ENCODE assay signal across 8 mouse cellular contexts in genomic region chr12:76372046-76372445, GRCm38 (mm10). TPM values are rescaled to one million over a fixed set of nuclear protein-coding genes. Genes with fewer than 3 reads are reported as not detected.
DNase-seq lines count a peak whose midpoint lies in the region; ATAC-seq and TF ChIP-seq lines count a peak whose summit lies in the region.

No protein-coding gene starts in this region.

- H3K79me2 ChIP-seq in myocyte (ENCODE audit: control insufficient read depth, insufficient read depth) = peaks cover 71% of the 10 kb centered on the region

- peak overlapping the region; percentile 97 for H3K4me3 ChIP-seq in kidney, embryonic 16.5 days (ENCODE audit: low read length)
- peak overlapping the region; percentile 90 for H3K4me3 ChIP-seq in embryonic facial prominence, embryonic 10.5 days
- H3K4me3 ChIP-seq in intestine, embryonic 15.5 days (replicated peaks) = peak overlapping the region; percentile 87
- H3K4me3 ChIP-seq in myocyte = peak overlapping the region; percentile 46

- H3K27ac ChIP-seq in kidney, embryonic 16.5 days (ENCODE audit: low read length) = no peak overlapping the region
- peak overlapping the region; percentile 100; the same call in 1 of the 2 replicates for H3K27ac ChIP-seq in embryonic facial prominence, embryonic 10.5 days (replicated peaks)
- H3K27ac ChIP-seq in intestine, embryonic 15.5 days = peak overlapping the region; percentile 100; the same call in 1 of the 2 replicates

- peaks cover 43% of the 10 kb centered on the region for H3K4me1 ChIP-seq in kidney, embryonic 16.5 days (ENCODE audit: insufficient read depth, low read length)
- peaks cover 51% of the 10 kb centered on the region for H3K4me1 ChIP-seq in embryonic facial prominence, embryonic 10.5 days
- H3K4me1 ChIP-seq in intestine, embryonic 15.5 days (replicated peaks) = peaks cover 28% of the 10 kb centered on the region

- ATAC-seq in kidney, embryonic 16.5 days (ENCODE audit: low FRiP score, low TSS enrichment) = no peak
- ATAC-seq in intestine, embryonic 15.5 days = no peak

- peak overlapping the region; percentile 100 for H3K9ac ChIP-seq in kidney, embryonic 16.5 days (replicated peaks; ENCODE audit: low read length)
- H3K9ac ChIP-seq in intestine, embryonic 15.5 days = peak overlapping the region; percentile 97

- WGBS in kidney, embryonic 16.5 days = 45% methylated on average over 7 of the region's 7 CpGs
- WGBS in embryonic facial prominence, embryonic 10.5 days = 48% methylated on average over 7 of the region's 7 CpGs
- WGBS in intestine, embryonic 15.5 days = 44% methylated on average over 7 of the region's 7 CpGs

- no peaks in the 10 kb centered on the region for H3K9me3 ChIP-seq in kidney, embryonic 16.5 days (ENCODE audit: low read length)
- no peaks in the 10 kb centered on the region for H3K9me3 ChIP-seq in embryonic facial prominence, embryonic 10.5 days
- no peaks in the 10 kb centered on the region for H3K9me3 ChIP-seq in intestine, embryonic 15.5 days

- TF ChIP-seq POLR2A in myocyte (IDR thresholded peaks at IDR 0.05; ENCODE audit: insufficient read length, low read depth) = no peak

- H3ac ChIP-seq in myocyte (ENCODE audit: control insufficient read depth, insufficient read length) = no peak overlapping the region

- peak overlapping the region; percentile 78 for H3K4me2 ChIP-seq in kidney, embryonic 16.5 days (replicated peaks; ENCODE audit: low read depth, low read length)
- peak overlapping the region; percentile 88 for H3K4me2 ChIP-seq in intestine, embryonic 15.5 days (replicated peaks)
- H3K4me2 ChIP-seq in myocyte (ENCODE audit: low read depth) = peak overlapping the region; percentile 90

- H3K27me3 ChIP-seq in kidney, embryonic 16.5 days (ENCODE audit: insufficient read depth, low read length) = no peaks in the 10 kb centered on the region
- H3K27me3 ChIP-seq in embryonic facial prominence, embryonic 10.5 days (replicated peaks; ENCODE audit: low read depth, poor library complexity, severe bottlenecking) = no peaks in the 10 kb centered on the region
- H3K27me3 ChIP-seq in intestine, embryonic 15.5 days (replicated peaks) = no peaks in the 10 kb centered on the region
- no peaks in the 10 kb centered on the region for H3K27me3 ChIP-seq in myocyte (ENCODE audit: control insufficient read depth, insufficient read depth, insufficient read length)

- no peak for DNase-seq in kidney, adult 18-20 months
- no peak for DNase-seq in embryonic facial prominence, embryonic 10.5 days (ENCODE audit: low spot score)
- no peak for DNase-seq in cerebellum, adult 11-12 months
- no peak for DNase-seq in left cerebral cortex, adult 18-20 months (ENCODE audit: low spot score in 2 of 2)
- DNase-seq in embryo, embryonic 9.5 days (ENCODE audit: extremely low spot score) = no peak

- H3K36me3 ChIP-seq in kidney, embryonic 16.5 days (ENCODE audit: insufficient read depth, low read length) = no peaks in the 10 kb centered on the region
- H3K36me3 ChIP-seq in embryonic facial prominence, embryonic 10.5 days (replicated peaks) = no peaks in the 10 kb centered on the region; the same call in 1 of the 2 replicates
- no peaks in the 10 kb centered on the region for H3K36me3 ChIP-seq in intestine, embryonic 15.5 days
- no peaks in the 10 kb centered on the region for H3K36me3 ChIP-seq in myocyte (ENCODE audit: control insufficient read depth, insufficient read depth)

TF ChIP-seq in myocyte, 11 proteins besides CTCF, POLR2A, EP300 and RAD21:
- TF ChIP-seq E2F4 (IDR thresholded peaks at IDR 0.05; ENCODE audit: insufficient read depth) (no peak), MYOD1 (IDR thresholded peaks at IDR 0.05; ENCODE audit: control insufficient read depth in 1 of 3, insufficient read length in 2 of 3, low read depth in 2 of 3) (no peak), SRF (IDR thresholded peaks at IDR 0.05; ENCODE audit: control insufficient read depth, insufficient read length, low read depth) (no peak), TCF3 (IDR thresholded peaks at IDR 0.05; ENCODE audit: insufficient read length, low read depth) (no peak), USF1 (IDR thresholded peaks at IDR 0.05; ENCODE audit: low read depth) (no peak), POLR2AphosphoS2 (IDR thresholded peaks at IDR 0.05; ENCODE audit: insufficient read length, low read depth) (no peak), REST (IDR thresholded peaks at IDR 0.05; ENCODE audit: insufficient read depth, insufficient read length) (no peak), MYOG (IDR thresholded peaks at IDR 0.05; ENCODE audit: control insufficient read depth in 1 of 3, insufficient read depth in 1 of 3, insufficient read length in 2 of 3, low read depth in 2 of 3) (no peak), CEBPB (IDR thresholded peaks at IDR 0.05; ENCODE audit: insufficient read depth, poor library complexity, severe bottlenecking) (no peak), TCF12 (IDR thresholded peaks at IDR 0.05; ENCODE audit: insufficient read depth, poor library complexity, severe bottlenecking) (no peak), MAX (IDR thresholded peaks at IDR 0.05; ENCODE audit: low read depth) (no peak)

RNA-seq across cellular contexts. Expression of gene Zbtb1, which starts 2.0 kb away (rescaled TPM):
- 10.0 and 10.5 TPM in 2 replicates for polyA plus RNA-seq in kidney, embryonic 16.5 days (2015; fragmentation: Nextera tagmentation; extraction: Ambion mirVana)
- 9.4 and 10.0 TPM in 2 replicates for polyA plus RNA-seq in embryonic facial prominence, embryonic 10.5 days (2016; fragmentation: Nextera tagmentation; extraction: Ambion mirVana)
- 6.7 and 7.6 TPM in 2 replicates for polyA plus RNA-seq in intestine, embryonic 15.5 days (2015; fragmentation: Nextera tagmentation; extraction: Ambion mirVana)
- polyA plus RNA-seq in myocyte (2012; fragmentation: generic; extraction: Trizol) = 1.7 TPM
- total RNA-seq in left cerebral cortex, adult 18-20 months (2021) = 1 to 10 TPM; 5.6 to 6.1 TPM

RNA-seq across cellular contexts. Expression of gene Zbtb25, which starts 2.6 kb away (rescaled TPM):
- 14.0 and 15.2 TPM in 2 replicates for polyA plus RNA-seq in kidney, embryonic 16.5 days (2015; fragmentation: Nextera tagmentation; extraction: Ambion mirVana)
- polyA plus RNA-seq in embryonic facial prominence, embryonic 10.5 days (2016; fragmentation: Nextera tagmentation; extraction: Ambion mirVana) = 14.6 and 17.7 TPM in 2 replicates
- polyA plus RNA-seq in intestine, embryonic 15.5 days (2015; fragmentation: Nextera tagmentation; extraction: Ambion mirVana) = 11.7 and 12.4 TPM in 2 replicates
- polyA plus RNA-seq in myocyte (2012; fragmentation: generic; extraction: Trizol) = 6.1 TPM
- total RNA-seq in left cerebral cortex, adult 18-20 months (2021) = 10 to 100 TPM; 15.9 to 16.6 TPM

RNA-seq across cellular contexts. Expression of gene Hspa2, which starts 31.9 kb away (rescaled TPM):
- polyA plus RNA-seq in kidney, embryonic 16.5 days (2015; fragmentation: Nextera tagmentation; extraction: Ambion mirVana) = 11.0 and 12.5 TPM in 2 replicates
- 5.4 and 5.9 TPM in 2 replicates for polyA plus RNA-seq in embryonic facial prominence, embryonic 10.5 days (2016; fragmentation: Nextera tagmentation; extraction: Ambion mirVana)
- polyA plus RNA-seq in intestine, embryonic 15.5 days (2015; fragmentation: Nextera tagmentation; extraction: Ambion mirVana) = 10.1 and 11.9 TPM in 2 replicates
- 13.4 TPM for polyA plus RNA-seq in myocyte (2012; fragmentation: generic; extraction: Trizol)
- total RNA-seq in left cerebral cortex, adult 18-20 months (2021) = 10 to 100 TPM; 63.8 to 79.8 TPM

RNA-seq across cellular contexts. Expression of gene Ppp1r36, which starts 45.3 kb away (rescaled TPM):
- polyA plus RNA-seq in kidney, embryonic 16.5 days (2015; fragmentation: Nextera tagmentation; extraction: Ambion mirVana) = 4.0 and 4.3 TPM in 2 replicates
- polyA plus RNA-seq in embryonic facial prominence, embryonic 10.5 days (2016; fragmentation: Nextera tagmentation; extraction: Ambion mirVana) = 1.6 and 1.8 TPM in 2 replicates
- polyA plus RNA-seq in intestine, embryonic 15.5 days (2015; fragmentation: Nextera tagmentation; extraction: Ambion mirVana) = 1.1 and 1.5 TPM in 2 replicates
- polyA plus RNA-seq in myocyte (2012; fragmentation: generic; extraction: Trizol) = not detected
- total RNA-seq in left cerebral cortex, adult 18-20 months (2021) = 1 to 10 TPM; 1.6 to 1.8 TPM

RNA-seq across cellular contexts. Expression of gene Akap5, which starts 47.4 kb away (rescaled TPM):
- polyA plus RNA-seq in kidney, embryonic 16.5 days (2015; fragmentation: Nextera tagmentation; extraction: Ambion mirVana) = 1.4 and 1.9 TPM in 2 replicates
- 2.3 and 2.7 TPM in 2 replicates for polyA plus RNA-seq in embryonic facial prominence, embryonic 10.5 days (2016; fragmentation: Nextera tagmentation; extraction: Ambion mirVana)
- 2.7 and 3.3 TPM in 2 replicates for polyA plus RNA-seq in intestine, embryonic 15.5 days (2015; fragmentation: Nextera tagmentation; extraction: Ambion mirVana)
- 0.02 TPM for polyA plus RNA-seq in myocyte (2012; fragmentation: generic; extraction: Trizol)
- 10 to 100 TPM; 81.5 to 81.9 TPM for total RNA-seq in left cerebral cortex, adult 18-20 months (2021)

Comparison
In these comparisons a context has a peak if more than half of its experiments do, and no peak if none do; other contexts are left out.
1. H3K4me3 ChIP-seq: peak in every context shown above with its lines; median percentile 97 in kidney, embryonic 16.5 days; 90 in embryonic facial prominence, embryonic 10.5 days; 87 in intestine, embryonic 15.5 days; 46 in myocyte.